ENCODE assay signal across 23 mouse cellular contexts in genomic region chr6:141071507-141071906, GRCm38 (mm10).
DNase-seq lines count a peak whose midpoint lies in the region; ATAC-seq and TF ChIP-seq lines count a peak whose summit lies in the region.
"Had no signal": no experiment of that assay in that cellular context is flagged by ENCODE, and none has a peak within 500 bp of the region (broad histone marks: within the 10 kb centered on the region; RNA-seq: fewer than 3 reads in every experiment).

No protein-coding gene starts in this region.

- TF ChIP-seq CTCF in midbrain, postnatal 0 days (IDR thresholded peaks at IDR 0.05), result no peak

- no peak overlapping the region for H3K27ac ChIP-seq in midbrain, postnatal 0 days (ENCODE audit: low read depth, low read length)
- H3K27ac ChIP-seq in midbrain, embryonic 11.5 days (ENCODE audit: low read depth, low read length), result no peak overlapping the region
- H3K27ac ChIP-seq in intestine, embryonic 16.5 days (ENCODE audit: low read length), result no peak overlapping the region
- H3K27ac ChIP-seq: embryonic facial prominence, embryonic 13.5 days; embryonic facial prominence, embryonic 15.5 days; forebrain, embryonic 10.5 days; forebrain, embryonic 12.5 days had no signal

- no peak overlapping the region for H3K4me2 ChIP-seq in midbrain, postnatal 0 days (ENCODE audit: low read depth, low read length, poor library complexity, severe bottlenecking)
- H3K4me2 ChIP-seq in midbrain, embryonic 11.5 days, result no peak overlapping the region
- no peak overlapping the region for H3K4me2 ChIP-seq in intestine, embryonic 16.5 days (ENCODE audit: low read depth, low read length)
- H3K4me2 ChIP-seq: embryonic facial prominence, embryonic 13.5 days; embryonic facial prominence, embryonic 15.5 days; forebrain, embryonic 12.5 days had no signal

- no peak for ATAC-seq in midbrain, postnatal 0 days (ENCODE audit: low FRiP score)
- no peak for ATAC-seq in midbrain, embryonic 11.5 days (ENCODE audit: low FRiP score)
- no peak for ATAC-seq in CD4-positive, CD25-positive, alpha-beta regulatory T cell, adult 4 months
- no peak for ATAC-seq in intestine, embryonic 16.5 days
- ATAC-seq: activated CD4-positive, CD25-positive, alpha-beta regulatory T cell, adult 4 months; forebrain, embryonic 14.5 days; forebrain, embryonic 16.5 days; Patski had no signal

- H3K9ac ChIP-seq in midbrain, postnatal 0 days (replicated peaks; ENCODE audit: low read length, poor library complexity, severe bottlenecking), result no peak overlapping the region
- H3K9ac ChIP-seq in midbrain, embryonic 11.5 days (ENCODE audit: low read length), result no peak overlapping the region
- no peak overlapping the region for H3K9ac ChIP-seq in intestine, embryonic 16.5 days (ENCODE audit: low read depth, low read length)
- H3K9ac ChIP-seq: embryonic facial prominence, embryonic 13.5 days; embryonic facial prominence, embryonic 15.5 days; forebrain, embryonic 12.5 days had no signal

- H3K9me3 ChIP-seq in midbrain, postnatal 0 days (ENCODE audit: low read length), result no peaks in the 10 kb centered on the region
- no peaks in the 10 kb centered on the region for H3K9me3 ChIP-seq in midbrain, embryonic 11.5 days (ENCODE audit: control insufficient read depth, low read length)
- no peaks in the 10 kb centered on the region for H3K9me3 ChIP-seq in intestine, embryonic 16.5 days (ENCODE audit: control insufficient read depth, low read length)
- H3K9me3 ChIP-seq: embryonic facial prominence, embryonic 13.5 days; embryonic facial prominence, embryonic 15.5 days; forebrain, embryonic 10.5 days; forebrain, embryonic 12.5 days had no signal

- no peaks in the 10 kb centered on the region for H3K36me3 ChIP-seq in midbrain, postnatal 0 days (ENCODE audit: insufficient read depth, low read length)
- no peaks in the 10 kb centered on the region for H3K36me3 ChIP-seq in midbrain, embryonic 11.5 days (ENCODE audit: control insufficient read depth, insufficient read depth, low read length)
- H3K36me3 ChIP-seq in intestine, embryonic 16.5 days (ENCODE audit: control insufficient read depth, insufficient read depth, low read length), result no peaks in the 10 kb centered on the region
- H3K36me3 ChIP-seq: embryonic facial prominence, embryonic 13.5 days; embryonic facial prominence, embryonic 15.5 days; forebrain, embryonic 10.5 days; forebrain, embryonic 12.5 days had no signal

- no peak overlapping the region for H3K4me3 ChIP-seq in midbrain, postnatal 0 days (ENCODE audit: low read depth, low read length)
- H3K4me3 ChIP-seq in midbrain, embryonic 11.5 days (ENCODE audit: low read depth, low read length), result no peak overlapping the region
- H3K4me3 ChIP-seq in intestine, embryonic 16.5 days (ENCODE audit: low read length), result no peak overlapping the region
- H3K4me3 ChIP-seq: embryonic facial prominence, embryonic 13.5 days; embryonic facial prominence, embryonic 15.5 days; erythroblast, embryonic 14.5 days; forebrain, embryonic 10.5 days; forebrain, embryonic 12.5 days had no signal

- no peaks in the 10 kb centered on the region for H3K4me1 ChIP-seq in midbrain, postnatal 0 days (ENCODE audit: insufficient read depth, low read length)
- peaks cover 2% of the 10 kb centered on the region; the same call in 1 of the 2 replicates for H3K4me1 ChIP-seq in midbrain, embryonic 11.5 days (ENCODE audit: control insufficient read depth, insufficient read depth, low read length)
- no peaks in the 10 kb centered on the region for H3K4me1 ChIP-seq in intestine, embryonic 16.5 days (ENCODE audit: control insufficient read depth, insufficient read depth, low read length)
- H3K4me1 ChIP-seq: embryonic facial prominence, embryonic 13.5 days; embryonic facial prominence, embryonic 15.5 days had no signal

- DNase-seq in midbrain, postnatal 0 days (ENCODE audit: low spot score), result peak; percentile 6
- DNase-seq in midbrain, embryonic 11.5 days (ENCODE audit: low spot score, missing footprints), result no peak
- peak; percentile 58 for DNase-seq in NIH3T3 (ENCODE audit: low read depth)
- DNase-seq: adrenal gland, adult 8-10 months; adrenal gland, postnatal 14 days; adrenal gland, postnatal 36 days; cerebellum, adult 11 months; cerebellum, adult 18-20 months; cerebellum, adult 8-10 months; cerebellum, adult 9-11 months; cerebellum, postnatal 36 days; embryo, embryonic 11 days had no signal

- 93% methylated on average over 2 of the region's 2 CpGs for WGBS in midbrain, postnatal 0 days
- WGBS in midbrain, embryonic 11.5 days, result 95% methylated on average over 2 of the region's 2 CpGs
- WGBS in intestine, embryonic 16.5 days, result 78% methylated on average over 2 of the region's 2 CpGs

- no peaks in the 10 kb centered on the region for H3K27me3 ChIP-seq in midbrain, postnatal 0 days (ENCODE audit: insufficient read depth, low read length)
- no peaks in the 10 kb centered on the region for H3K27me3 ChIP-seq in midbrain, embryonic 11.5 days (ENCODE audit: control insufficient read depth, insufficient read depth, low read length)
- no peaks in the 10 kb centered on the region for H3K27me3 ChIP-seq in intestine, embryonic 16.5 days (replicated peaks; ENCODE audit: control insufficient read depth, insufficient read depth, low read length)
- H3K27me3 ChIP-seq: embryonic facial prominence, embryonic 13.5 days; embryonic facial prominence, embryonic 15.5 days; forebrain, embryonic 12.5 days; Patski had no signal
